Mouse (Mus musculus) left cerebral cortex, adult 2 months (tissue): ENCODE data around the gene Slc24a3. TPM values are rescaled to one million over a fixed set of nuclear protein-coding genes. Genes with fewer than 3 reads are reported as not detected.

Experiments used
- DNase-seq, 2 experiments: peaks; one replicate each; pipeline ENCODE4 v3.0.0; 2021 to 2022; ENCODE audit warnings: low spot score in 2 of 2, mixed read lengths in 1 of 2; ENCODE audit errors: extremely low spot score in 1 of 2
- H3K27ac ChIP-seq: fragments of 200-600 bp; 2 replicates; pipeline ENCODE4 v1.8.1; 2022
- H3K4me3 ChIP-seq: fragments of 200-600 bp; 2 replicates; pipeline ENCODE4 v1.8.1; 2022
- CTCF ChIP-seq: fragments of 200-600 bp; IDR thresholded peaks from 2 replicates; pipeline ENCODE4 v1.8.1; 2022; ENCODE audit warnings: antibody characterized with exemption, mild to moderate bottlenecking, moderate library complexity
- intact Hi-C: fragments of 180-260 bp; cut with DNase I; formaldehyde crosslinking; loops from one replicate; pipeline ENCODE4 v1.15.1; 2025
- total RNA-seq, 2 experiments: library from RNA; stranded (reverse); gene quantifications; 2 replicates each; pipeline ENCODE4 v1.2.3; 2021

Gene Slc24a3
- total RNA-seq, 2 experiments from 2014 or later, result 108 to 113 TPM

GRCm38 (mm10) chr2:145165854-145166253 lies 1.7 kb upstream of the Slc24a3 start:
- TF ChIP-seq CTCF, result no peak
- DNase-seq, result no peak
- Histone ChIP-seq H3K4me3 (no peak overlapping the region), H3K27ac (no peak overlapping the region)
- intact Hi-C loops, result loop anchor here (5.0 kb wide), 1 partner anchor 529 kb away; no protein-coding TSS in a partner anchor

DNA sequence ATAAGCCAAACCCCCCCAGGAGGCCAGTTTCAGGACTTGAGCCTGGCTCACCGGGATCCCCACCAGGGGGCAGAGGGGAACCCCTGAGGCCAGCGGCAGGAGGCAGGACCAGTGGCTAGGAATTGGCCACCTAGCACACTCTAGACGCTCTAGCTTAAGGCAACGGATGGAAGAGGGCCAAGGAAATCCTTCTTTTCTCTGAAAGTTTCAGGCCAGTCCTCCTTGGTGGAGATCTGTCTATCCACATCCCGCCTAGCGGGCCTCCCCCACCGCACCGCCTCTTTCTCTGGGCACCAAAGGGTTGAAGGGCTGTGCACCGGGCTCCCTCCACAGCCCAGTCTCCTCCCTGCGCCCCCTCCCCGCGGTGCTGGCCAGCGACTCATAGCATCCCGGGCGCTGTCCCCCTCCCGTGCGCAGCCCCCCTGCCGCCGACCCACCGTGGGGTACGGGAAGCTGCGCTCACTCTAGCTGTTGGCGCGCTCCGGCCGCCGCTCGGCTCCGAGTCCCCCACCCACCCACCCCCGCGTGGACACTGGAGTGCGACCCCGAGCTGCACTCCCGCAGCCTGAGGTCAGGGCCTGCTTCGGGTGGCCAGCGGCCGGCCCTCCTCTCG lies 397 bp upstream of the Slc24a3 start:
- DNase-seq, result peak; percentile 54 to 61
- intact Hi-C loops, result loop anchor here (5.0 kb wide), 1 partner anchor 530 kb away; no protein-coding TSS in a partner anchor
- peak; percentile 59 for TF ChIP-seq CTCF
- peak overlapping the region; percentile 82 for H3K27ac ChIP-seq
- peak overlapping the region; percentile 80 for H3K4me3 ChIP-seq

DNA sequence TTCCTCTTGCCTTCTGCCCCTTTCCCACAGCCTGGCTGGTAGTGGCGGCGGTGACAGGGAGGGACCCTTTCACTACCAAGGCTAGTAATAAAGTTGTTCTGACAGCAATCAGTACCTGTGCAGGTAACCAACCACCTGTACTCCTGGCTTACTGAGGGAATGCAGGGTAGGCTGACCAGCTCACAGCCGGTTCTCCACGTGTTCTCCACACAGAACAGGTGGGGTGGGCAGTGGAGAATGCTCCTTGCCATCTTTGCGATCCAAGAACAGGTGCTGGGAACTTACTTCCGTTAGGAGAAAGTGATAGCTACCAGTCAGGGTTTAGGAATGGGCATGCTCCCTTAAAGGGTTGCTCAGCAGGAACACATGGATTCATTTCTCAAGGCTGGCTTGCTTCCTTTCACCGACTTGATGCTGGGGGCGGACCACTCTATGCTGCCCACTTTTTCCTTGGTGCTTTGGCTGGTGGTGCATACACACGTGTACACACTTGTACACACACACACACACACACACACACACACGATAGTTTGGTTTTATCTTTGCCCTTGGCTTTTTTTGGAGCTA lies 934 bp downstream of the Slc24a3 start:
- intact Hi-C loops, result loop anchor here (2.0 to 5.0 kb wide), 2 partner anchors 122 to 531 kb away; no protein-coding TSS in a partner anchor
- TF ChIP-seq CTCF, result no peak
- Histone ChIP-seq H3K27ac (peak overlapping the region; percentile 91), H3K4me3 (peak overlapping the region; percentile 80)
- peak in 1 of 2 experiments; percentile 20 for DNase-seq

DNA sequence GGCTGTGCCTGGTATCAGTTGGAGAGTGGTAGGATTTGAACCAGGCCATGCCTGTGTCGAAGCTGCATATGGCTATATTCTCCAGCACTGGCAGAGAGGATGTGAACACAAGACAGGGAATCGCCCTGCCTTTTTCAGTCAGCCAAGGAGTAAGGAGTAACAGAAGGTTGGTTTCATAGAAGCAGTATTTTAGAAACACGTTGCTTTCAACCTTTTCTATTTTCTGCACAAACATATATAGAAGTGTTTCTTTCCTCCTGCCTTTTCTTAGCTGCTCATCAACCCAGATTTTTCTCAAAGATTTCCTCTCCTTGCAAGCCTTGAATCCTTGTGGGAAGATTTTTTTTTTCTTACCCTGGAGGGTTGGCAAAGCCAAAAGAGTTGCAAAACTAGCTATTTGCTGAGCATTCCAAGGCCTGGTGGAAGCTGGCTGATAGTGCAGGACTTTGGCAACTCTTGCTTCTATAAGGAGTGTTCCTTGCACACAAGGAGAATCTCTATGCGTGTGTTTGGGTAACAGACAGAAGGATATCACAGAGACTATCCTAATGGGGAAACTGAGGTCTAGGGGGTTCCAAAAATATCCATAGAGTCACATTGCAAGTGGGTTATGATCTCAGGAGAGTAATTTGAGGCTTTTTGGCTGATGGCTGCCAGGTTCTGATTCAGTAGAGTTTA lies 5.6 kb downstream of the Slc24a3 start:
- peak in 1 of 2 experiments; percentile 23 for DNase-seq
- Histone ChIP-seq H3K27ac (peak overlapping the region; percentile 33), H3K4me3 (no peak overlapping the region)
- TF ChIP-seq CTCF, result peak; percentile 40
- intact Hi-C loops, result loop anchor here (1.0 to 2.0 kb wide), 3 partner anchors 22 to 210 kb away; no protein-coding TSS in a partner anchor

DNA sequence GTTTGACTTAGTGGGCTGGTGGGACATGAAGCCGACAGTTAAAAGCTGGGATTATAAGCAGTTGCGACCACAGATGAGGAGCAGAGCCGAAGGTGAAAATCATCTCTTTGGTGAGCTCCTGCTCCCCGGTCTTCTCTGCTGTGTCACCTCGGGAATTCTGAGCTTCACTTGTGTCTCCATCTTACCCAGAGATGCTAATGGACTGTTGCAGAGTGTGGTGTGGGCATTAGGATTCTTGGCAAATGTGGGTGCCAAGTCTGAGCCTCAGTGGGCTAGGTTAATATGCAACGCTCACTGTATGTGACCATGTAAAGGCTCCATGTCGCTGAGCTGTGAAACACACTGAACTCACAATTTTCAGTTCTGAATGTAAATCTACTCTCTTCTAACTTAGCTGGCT lies 7.5 kb downstream of the Slc24a3 start:
- no peak overlapping the region for H3K4me3 ChIP-seq
- intact Hi-C loops, result no loop called here
- no peak for DNase-seq
- TF ChIP-seq CTCF, result no peak
- H3K27ac ChIP-seq, result no peak overlapping the region

DNA sequence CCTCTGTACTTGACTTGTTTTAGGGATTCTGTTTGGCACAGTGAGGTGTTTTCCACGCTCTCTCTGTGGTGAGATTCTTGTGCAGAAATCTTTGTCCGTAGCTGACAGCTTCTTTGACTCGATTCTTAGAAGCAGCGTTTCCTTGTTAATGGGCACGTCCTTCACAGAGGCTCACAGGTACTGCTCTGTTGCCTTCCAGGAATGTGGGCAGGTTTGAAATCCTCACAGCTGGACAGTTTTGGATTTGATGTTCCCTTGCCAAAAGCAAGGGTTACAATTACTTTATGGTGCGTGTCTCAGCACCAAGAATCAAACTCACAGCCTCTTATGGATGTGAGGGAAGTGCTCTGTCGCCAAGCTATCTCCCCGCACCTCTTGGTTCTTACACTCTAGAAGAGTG lies 14.9 kb downstream of the Slc24a3 start:
- no peak for TF ChIP-seq CTCF
- no peak for DNase-seq
- no peak overlapping the region for H3K27ac ChIP-seq
- intact Hi-C loops, result no loop called here
- H3K4me3 ChIP-seq, result no peak overlapping the region

GRCm38 (mm10) chr2:145188828-145189227 lies 21.3 kb downstream of the Slc24a3 start:
- no peak for DNase-seq
- no peak overlapping the region for H3K4me3 ChIP-seq
- intact Hi-C loops, result no loop called here
- TF ChIP-seq CTCF, result no peak
- H3K27ac ChIP-seq, result no peak overlapping the region

DNA sequence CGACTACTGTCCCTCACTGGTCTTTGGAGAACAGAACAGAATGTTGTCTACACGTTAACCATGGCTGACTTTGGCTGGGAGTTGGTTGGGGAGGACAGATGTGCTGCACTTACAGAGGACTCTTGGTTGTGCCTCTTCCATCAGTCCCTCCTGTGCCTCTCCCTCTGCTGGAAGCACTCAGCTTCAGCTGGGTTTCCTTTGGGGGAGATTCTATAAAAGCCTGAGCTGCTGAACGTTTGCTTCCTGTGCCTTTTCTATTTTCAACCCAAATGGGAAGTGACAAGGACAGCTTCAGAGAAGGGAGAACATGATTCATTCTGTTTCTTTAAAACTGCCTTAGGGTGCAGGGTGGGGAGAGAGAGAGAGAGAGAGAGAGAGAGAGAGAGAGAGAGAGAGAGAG lies 28.5 kb downstream of the Slc24a3 start:
- peak overlapping the region; percentile 66 for H3K27ac ChIP-seq
- intact Hi-C loops, result no loop called here
- peak; percentile 33 for TF ChIP-seq CTCF
- H3K4me3 ChIP-seq, result no peak overlapping the region
- peak; percentile 25 to 35 for DNase-seq

- intact Hi-C loops, result no loop called here
- no peak for DNase-seq
- no peak overlapping the region for H3K4me3 ChIP-seq
- TF ChIP-seq CTCF, result no peak; the same call in none of the 2 replicates
- H3K27ac ChIP-seq, result no peak overlapping the region
These were observed 29.0 kb downstream of the Slc24a3 start for GRCm38 (mm10) chr2:145196501-145197042.

DNA sequence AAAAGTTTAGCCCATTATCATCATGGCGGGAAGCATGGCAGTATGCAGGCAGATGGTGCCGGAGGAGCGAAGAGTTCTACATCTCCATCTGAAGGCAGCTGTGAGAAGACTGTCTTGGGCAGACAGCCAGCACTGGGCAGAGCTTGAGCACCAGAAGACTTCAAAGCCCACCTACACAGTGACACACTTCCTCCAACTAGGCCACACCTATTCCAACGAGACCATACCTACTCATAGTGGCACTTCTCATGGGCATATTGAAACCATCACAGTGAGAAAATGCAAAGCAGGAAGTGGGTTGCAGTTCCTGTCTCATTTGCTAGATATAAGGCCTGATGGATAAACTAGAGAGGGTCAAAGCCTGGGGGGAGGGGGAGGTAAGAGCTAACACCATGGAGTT lies 29.5 kb downstream of the Slc24a3 start:
- no peak overlapping the region for H3K27ac ChIP-seq
- intact Hi-C loops, result no loop called here
- TF ChIP-seq CTCF, result no peak
- H3K4me3 ChIP-seq, result no peak overlapping the region
- peak; percentile 18 to 52 for DNase-seq

DNA sequence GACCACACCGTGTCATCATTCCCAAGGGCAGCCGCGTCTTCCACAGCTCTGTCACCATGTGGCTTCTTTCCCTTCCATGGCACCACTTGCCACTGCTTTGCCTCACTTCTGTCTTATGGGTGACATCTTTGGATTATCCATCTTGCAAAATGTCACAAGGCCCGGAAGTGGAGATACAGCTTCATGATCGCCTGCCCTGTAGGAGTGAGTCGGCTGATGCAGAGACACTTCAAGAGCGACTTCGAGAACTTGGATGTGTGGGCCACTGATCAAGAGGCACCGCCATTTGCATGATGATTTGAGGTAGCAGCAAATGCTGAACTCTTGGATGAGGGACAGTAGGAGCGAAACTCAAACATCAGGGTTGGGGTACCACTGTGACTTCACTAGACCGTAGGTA lies 46.0 kb downstream of the Slc24a3 start:
- H3K27ac ChIP-seq, result no peak overlapping the region
- intact Hi-C loops, result no loop called here
- DNase-seq, result no peak
- H3K4me3 ChIP-seq, result no peak overlapping the region
- no peak for TF ChIP-seq CTCF

DNA sequence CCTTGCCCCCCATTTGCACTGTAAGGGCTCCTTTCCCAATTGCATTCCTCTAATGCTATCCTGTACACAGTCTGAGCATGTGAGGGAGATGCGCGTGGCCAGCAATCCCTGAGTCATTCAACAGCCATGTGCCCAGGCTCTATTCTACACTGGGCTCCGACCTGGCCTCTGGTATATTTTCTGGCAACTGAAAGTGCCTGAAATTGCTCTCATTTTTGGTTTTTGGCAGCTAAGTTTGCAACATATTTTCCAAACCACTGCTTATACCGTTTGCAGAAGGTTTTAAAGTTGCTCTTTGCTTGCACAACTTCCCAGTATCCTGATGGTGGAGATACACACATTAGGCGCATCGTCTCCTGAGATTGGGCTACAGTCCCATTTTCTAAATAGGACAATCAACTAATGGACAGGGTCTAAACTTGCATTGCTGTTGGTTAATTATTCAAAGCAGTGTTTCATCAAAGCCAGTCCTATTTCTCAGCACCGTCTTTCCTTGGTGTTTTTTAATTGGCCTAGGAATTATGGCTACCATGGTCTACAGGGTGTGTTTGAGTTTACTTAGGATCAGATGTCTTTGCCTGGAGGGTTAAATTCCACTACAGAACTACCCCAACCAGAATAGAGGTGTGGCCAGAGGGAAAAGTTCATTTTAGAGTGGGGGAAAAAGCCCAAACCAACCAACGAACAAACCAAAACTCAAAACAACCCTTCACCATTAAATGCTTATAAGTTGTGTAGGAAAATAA lies 46.7 kb downstream of the Slc24a3 start:
- intact Hi-C loops, result no loop called here
- DNase-seq, result no peak
- TF ChIP-seq CTCF, result no peak
- Histone ChIP-seq H3K4me3 (no peak overlapping the region), H3K27ac (no peak overlapping the region)
